Mouse (Mus musculus) erythroblast, embryonic 14.5 days (primary cell): Measurements from ENCODE around the gene Bpi. TPM values are rescaled to one million over a fixed set of nuclear protein-coding genes. Genes with fewer than 3 reads are reported as not detected.

Experiments
- H3K27me3 ChIP-seq: 2 replicates; pipeline ENCODE4 v1.6.1; 2012; ENCODE audit warnings: inconsistent platforms; ENCODE audit not compliant: control insufficient read depth
- H3K36me3 ChIP-seq: 2 replicates; pipeline ENCODE4 v1.6.1; 2012; ENCODE audit warnings: mild to moderate bottlenecking, inconsistent platforms; ENCODE audit not compliant: control insufficient read depth
- H3K4me1 ChIP-seq: 2 replicates; pipeline ENCODE4 v1.6.1; 2012; ENCODE audit warnings: inconsistent platforms; ENCODE audit not compliant: control insufficient read depth
- H3K4me3 ChIP-seq: replicated peaks from 2 replicates; pipeline ENCODE3; 2012; ENCODE audit warnings: moderate library complexity, mild to moderate bottlenecking, inconsistent platforms
- H3K9me3 ChIP-seq: 2 replicates; pipeline ENCODE4 v1.6.1; 2012; ENCODE audit warnings: low read length, inconsistent platforms, mixed read lengths; ENCODE audit not compliant: control insufficient read depth
- GATA1 ChIP-seq: IDR thresholded peaks from 2 replicates; pipeline ENCODE4 v1.6.1; 2012; ENCODE audit warnings: low read length, inconsistent platforms, mixed read lengths
- TAL1 ChIP-seq: IDR thresholded peaks from 3 replicates; pipeline ENCODE4 v1.6.1; 2012; ENCODE audit warnings: low read length, inconsistent platforms, mixed read lengths
- polyA plus RNA-seq: library from polyadenylated mRNA; stranded (reverse); fragments of >175 nt; gene quantifications from 2 replicates; pipeline ENCODE4 v1.2.3, GENCODE M21; 2012

The Bpi gene
- polyA plus RNA-seq, 1 experiment: not detected

- TF ChIP-seq GATA1 (no peak), TAL1 (no peak)
- Histone ChIP-seq H3K36me3 (no peaks in the 10 kb centered on the region), H3K27me3 (no peaks in the 10 kb centered on the region), H3K4me3 (no peak overlapping the region), H3K4me1 (no peaks in the 10 kb centered on the region), H3K9me3 (no peaks in the 10 kb centered on the region)
These were observed 21.8 kb downstream of the Bpi start for GRCm38 (mm10) chr2:158279656-158280055.

GRCm38 (mm10) chr2:158281497-158282205, 23.8 kb downstream of the Bpi start:
- Histone ChIP-seq H3K36me3 (no peaks in the 10 kb centered on the region), H3K4me3 (no peak overlapping the region), H3K9me3 (no peaks in the 10 kb centered on the region), H3K27me3 (no peaks in the 10 kb centered on the region), H3K4me1 (no peaks in the 10 kb centered on the region)
- no peak for TF ChIP-seq TAL1
- no peak for TF ChIP-seq GATA1

- TF ChIP-seq GATA1 (no peak), TAL1 (no peak)
- Histone ChIP-seq H3K4me1 (no peaks in the 10 kb centered on the region), H3K9me3 (no peaks in the 10 kb centered on the region)
These were observed 25.2 kb downstream of the Bpi start for GRCm38 (mm10) chr2:158283136-158283535.

GRCm38 (mm10) chr2:158283771-158284170, 25.9 kb downstream of the Bpi start:
- TF ChIP-seq GATA1 (no peak), TAL1 (no peak)
- Histone ChIP-seq H3K27me3 (no peaks in the 10 kb centered on the region), H3K4me3 (no peak overlapping the region), H3K36me3 (no peaks in the 10 kb centered on the region), H3K9me3 (no peaks in the 10 kb centered on the region), H3K4me1 (no peaks in the 10 kb centered on the region)

More at GRCm38 (mm10) chr2:158283136-158283535, 25.2 kb downstream of the Bpi start:
- no peaks in the 10 kb centered on the region for H3K27me3 ChIP-seq
- H3K4me3 ChIP-seq: no peak overlapping the region
- H3K36me3 ChIP-seq: no peaks in the 10 kb centered on the region

- Histone ChIP-seq H3K36me3 (no peaks in the 10 kb centered on the region), H3K27me3 (no peaks in the 10 kb centered on the region), H3K9me3 (no peaks in the 10 kb centered on the region), H3K4me3 (no peak overlapping the region), H3K4me1 (no peaks in the 10 kb centered on the region)
- TF ChIP-seq TAL1 (no peak), GATA1 (no peak)
These were observed 26.7 kb downstream of the Bpi start for GRCm38 (mm10) chr2:158284571-158284970.

- H3K4me3 ChIP-seq: no peak overlapping the region
- TF ChIP-seq TAL1: no peak
- no peak for TF ChIP-seq GATA1
- H3K4me1 ChIP-seq: no peaks in the 10 kb centered on the region
- no peaks in the 10 kb centered on the region for H3K27me3 ChIP-seq
- H3K36me3 ChIP-seq: no peaks in the 10 kb centered on the region
- no peaks in the 10 kb centered on the region for H3K9me3 ChIP-seq
These were observed 27.8 kb downstream of the Bpi start for GRCm38 (mm10) chr2:158285655-158286054.

GRCm38 (mm10) chr2:158295700-158296099, 37.8 kb downstream of the Bpi start:
- Histone ChIP-seq H3K4me3 (no peak overlapping the region), H3K4me1 (no peaks in the 10 kb centered on the region), H3K27me3 (no peaks in the 10 kb centered on the region), H3K36me3 (no peaks in the 10 kb centered on the region), H3K9me3 (no peaks in the 10 kb centered on the region)
- TF ChIP-seq TAL1: no peak
- TF ChIP-seq GATA1: no peak

GRCm38 (mm10) chr2:158299203-158299602, 41.3 kb downstream of the Bpi start:
- no peaks in the 10 kb centered on the region; the same call in 1 of the 2 replicates for H3K4me1 ChIP-seq
- no peaks in the 10 kb centered on the region for H3K36me3 ChIP-seq
- no peaks in the 10 kb centered on the region for H3K9me3 ChIP-seq
- H3K4me3 ChIP-seq: no peak overlapping the region
- TF ChIP-seq GATA1 (no peak), TAL1 (no peak)
- H3K27me3 ChIP-seq: no peaks in the 10 kb centered on the region

GRCm38 (mm10) chr2:158299731-158300130, 41.8 kb downstream of the Bpi start:
- no peaks in the 10 kb centered on the region for H3K27me3 ChIP-seq
- H3K9me3 ChIP-seq: no peaks in the 10 kb centered on the region
- H3K4me3 ChIP-seq: no peak overlapping the region
- no peaks in the 10 kb centered on the region; the same call in 1 of the 2 replicates for H3K4me1 ChIP-seq
- TF ChIP-seq TAL1 (no peak), GATA1 (no peak)
- no peaks in the 10 kb centered on the region for H3K36me3 ChIP-seq
